Mouse (Mus musculus) testis, adult 2 months (tissue): ENCODE results near the gene Atf6.

Experiments used
- CTCF ChIP-seq: fragments of 200-500 bp; IDR thresholded peaks from 2 replicates; pipeline ENCODE4 v1.5.1; 2012; ENCODE audit warnings: low read depth, mild to moderate bottlenecking, inconsistent platforms, low read length, moderate library complexity; ENCODE audit not compliant: control insufficient read depth, insufficient read depth, insufficient replicate concordance
- POLR2A ChIP-seq: fragments of 200-500 bp; IDR thresholded peaks from 2 replicates; pipeline ENCODE4 v1.6.1; 2012; ENCODE audit warnings: low read depth, mild to moderate bottlenecking, inconsistent platforms, low read length, moderate library complexity; ENCODE audit not compliant: control insufficient read depth

- TF ChIP-seq CTCF (no peak), POLR2A (no peak)
Observed at GRCm38 (mm10) chr1:170655280-170655917, 212.2 kb downstream of the Atf6 start.
